Mouse (Mus musculus) embryonic stem cell, embryonic (primary cell): ENCODE data around the gene Erc1.

Source experiments
- CTCF ChIA-PET, 4 experiments: fragments of 300-600 bp in 2 of 4; fragments of 350-600 bp in 2 of 4; sonication (Branson Sonifier 250); formaldehyde crosslinking; loops; one replicate each; lab custom pipeline; 2022; ENCODE audit warnings: inconsistent platforms in 2 of 4; lab: Charles Lee
- POLR2A ChIA-PET, 4 experiments: fragments of 300-600 bp in 2 of 4; fragments of 350-600 bp in 2 of 4; sonication (Branson Sonifier 250); formaldehyde crosslinking; loops; one replicate each; lab custom pipeline; 2022; ENCODE audit warnings: antibody characterized with exemption in 4 of 4, inconsistent platforms in 1 of 4; lab: Charles Lee

The Erc1 gene

GRCm38 (mm10) chr6:119576706-119577105 lies 271.3 kb downstream of the Erc1 start:
- CTCF ChIA-PET, result interaction anchor here in 1 of 4 experiments (0.8 kb wide), 1 partner anchor 134 kb away, joined by 3 read pairs; no protein-coding TSS in a partner anchor

GRCm38 (mm10) chr6:119575331-119575730 lies 272.6 kb downstream of the Erc1 start:
- ChIA-PET CTCF (no interaction called here), POLR2A (no interaction called here)

More at GRCm38 (mm10) chr6:119576706-119577105, 271.3 kb downstream of the Erc1 start:
- POLR2A ChIA-PET, result interaction anchor here in 2 of 4 experiments (1.3 to 2.6 kb wide), 3 partner anchors 10 to 34 kb away, joined by 3 to 11 read pairs (median 3); no protein-coding TSS in a partner anchor

- CTCF ChIA-PET, result no interaction called here
- POLR2A ChIA-PET, result no interaction called here
Observed at GRCm38 (mm10) chr6:119572296-119572695, 275.7 kb downstream of the Erc1 start.

GRCm38 (mm10) chr6:119570797-119571196 lies 277.2 kb downstream of the Erc1 start:
- ChIA-PET POLR2A (interaction anchor here in 1 of 4 experiments (0.7 to 1.0 kb wide), 2 partner anchors 19 to 297 kb away, joined by 3 to 4 read pairs; no protein-coding TSS in a partner anchor), CTCF (interaction anchor here in 1 of 4 experiments (0.6 kb wide), 1 partner anchor 27 kb away, joined by 3 read pairs; the partner anchor contains the start of gene Wnt5b)

- ChIA-PET POLR2A (interaction anchor here in 1 of 4 experiments (0.6 to 3.5 kb wide), 5 partner anchors 9 to 549 kb away, joined by 3 to 11 read pairs (median 4); partner anchors contain the start of gene Wnt5b), CTCF (no interaction called here)
Observed at GRCm38 (mm10) chr6:119568339-119568738, 279.6 kb downstream of the Erc1 start.

GRCm38 (mm10) chr6:119565451-119566379 lies 282.3 kb downstream of the Erc1 start:
- POLR2A ChIA-PET, result interaction anchor here in 3 of 4 experiments (0.6 to 3.5 kb wide), 5 partner anchors 11 to 79 kb away, joined by 3 to 11 read pairs (median 3); partner anchors contain the start of gene Wnt5b (in 2 of the 3)
- CTCF ChIA-PET, result interaction anchor here in 3 of 4 experiments (0.6 to 1.0 kb wide), 4 partner anchors 11 to 1551 kb away, joined by 3 to 4 read pairs (median 4); no protein-coding TSS in a partner anchor

GRCm38 (mm10) chr6:119562558-119562957 lies 285.4 kb downstream of the Erc1 start:
- ChIA-PET POLR2A (interaction anchor here in 2 of 4 experiments (0.6 kb wide), 2 partner anchors 227 to 637 kb away, joined by 4 read pairs; no protein-coding TSS in a partner anchor), CTCF (no interaction called here)

- ChIA-PET POLR2A (interaction anchor here in 1 of 4 experiments (0.6 kb wide), 2 partner anchors 19 to 294 kb away, joined by 3 read pairs; no protein-coding TSS in a partner anchor), CTCF (interaction anchor here in 1 of 4 experiments (0.6 kb wide), 1 partner anchor 87 kb away, joined by 3 read pairs; no protein-coding TSS in a partner anchor)
Observed at GRCm38 (mm10) chr6:119558855-119559254, 289.1 kb downstream of the Erc1 start.

- CTCF ChIA-PET, result interaction anchor here (0.5 to 2.0 kb wide), 28 partner anchors 8 to 755 kb away, joined by 3 to 20 read pairs (median 3); partner anchors contain the start of gene Wnt5b (in 2 of the 4)
Observed at GRCm38 (mm10) chr6:119554439-119554838, 293.5 kb downstream of the Erc1 start.

GRCm38 (mm10) chr6:119544518-119544864 lies 303.5 kb downstream of the Erc1 start:
- ChIA-PET CTCF (interaction anchor here in 3 of 4 experiments (0.6 to 2.3 kb wide), 8 partner anchors 10 to 100 kb away, joined by 3 to 20 read pairs (median 3); no protein-coding TSS in a partner anchor), POLR2A (interaction anchor here in 3 of 4 experiments (0.6 to 2.8 kb wide), 11 partner anchors 10 to 750 kb away, joined by 3 to 7 read pairs (median 3); partner anchors contain the start of genes B4galnt3 (in 1 of the 3) and D330020A13Rik (in 1 of the 3))

More at GRCm38 (mm10) chr6:119554439-119554838, 293.5 kb downstream of the Erc1 start:
- POLR2A ChIA-PET, result interaction anchor here in 2 of 4 experiments (0.6 to 2.1 kb wide), 3 partner anchors 11 to 459 kb away, joined by 4 to 7 read pairs (median 4); partner anchors contain the start of gene Wnt5b (in 1 of the 2)

- ChIA-PET CTCF (interaction anchor here (0.6 to 2.3 kb wide), 11 partner anchors 10 to 100 kb away, joined by 3 to 20 read pairs (median 3); no protein-coding TSS in a partner anchor), POLR2A (interaction anchor here in 2 of 4 experiments (0.6 to 2.8 kb wide), 12 partner anchors 10 to 750 kb away, joined by 3 to 7 read pairs (median 4); partner anchors contain the start of genes B4galnt3 (in 1 of the 2) and D330020A13Rik (in 1 of the 2))
Observed at GRCm38 (mm10) chr6:119543803-119544517, 304.0 kb downstream of the Erc1 start, which contains the start of gene Wnt5b. Wnt5b (minus strand) TSS chr6:119544347.

GRCm38 (mm10) chr6:119543456-119543802 lies 304.5 kb downstream of the Erc1 start:
- POLR2A ChIA-PET, result interaction anchor here in 2 of 4 experiments (0.6 to 2.8 kb wide), 8 partner anchors 11 to 751 kb away, joined by 3 to 7 read pairs (median 4); partner anchors contain the start of genes B4galnt3 (in 1 of the 2) and D330020A13Rik (in 1 of the 2)
- CTCF ChIA-PET, result interaction anchor here (0.6 to 2.3 kb wide), 7 partner anchors 11 to 186 kb away, joined by 3 to 20 read pairs (median 3); no protein-coding TSS in a partner anchor

- CTCF ChIA-PET, result no interaction called here
- POLR2A ChIA-PET, result no interaction called here
Observed at GRCm38 (mm10) chr6:119535867-119536266, 312.1 kb downstream of the Erc1 start.

GRCm38 (mm10) chr6:119533170-119533709 lies 314.7 kb downstream of the Erc1 start:
- CTCF ChIA-PET, result interaction anchor here in 1 of 4 experiments (0.7 kb wide), 1 partner anchor 85 kb away, joined by 3 read pairs; no protein-coding TSS in a partner anchor
- POLR2A ChIA-PET, result interaction anchor here in 1 of 4 experiments (0.6 kb wide), 2 partner anchors 77 to 358 kb away, joined by 3 read pairs; no protein-coding TSS in a partner anchor

- ChIA-PET POLR2A (no interaction called here), CTCF (interaction anchor here in 2 of 4 experiments (0.6 to 0.7 kb wide), 2 partner anchors 46 to 86 kb away, joined by 3 read pairs; no protein-coding TSS in a partner anchor)
Observed at GRCm38 (mm10) chr6:119529659-119530058, 318.3 kb downstream of the Erc1 start.

- ChIA-PET CTCF (no interaction called here), POLR2A (no interaction called here)
Observed at GRCm38 (mm10) chr6:119526498-119526897, 321.5 kb downstream of the Erc1 start.

- CTCF ChIA-PET, result no interaction called here
- POLR2A ChIA-PET, result no interaction called here
Observed at GRCm38 (mm10) chr6:119521931-119522391, 326.0 kb downstream of the Erc1 start.
